Mouse (Mus musculus): ENCODE data around the gene Ift57. TPM values are rescaled to one million over a fixed set of nuclear protein-coding genes. Genes with fewer than 3 reads are reported as not detected.

Ift57 gene
- total RNA-seq, 1 experiment: 9.0 TPM

- H3K36me3 ChIP-seq (ENCODE audit: control insufficient read depth, insufficient read depth, low read length, poor library complexity, severe bottlenecking): no peaks in the 10 kb centered on the region; the same call in 1 of the 2 replicates
- no peak overlapping the region for H3K27ac ChIP-seq (ENCODE audit: insufficient read depth, low read depth, low read length, poor library complexity, severe bottlenecking)
- TF ChIP-seq HCFC1 (IDR thresholded peaks at IDR 0.05; ENCODE audit: borderline replicate concordance, insufficient read depth, low read length) (no peak), CHD2 (IDR thresholded peaks at IDR 0.05; ENCODE audit: low read depth, low read length) (no peak), ZC3H11A (IDR thresholded peaks at IDR 0.05; ENCODE audit: borderline replicate concordance, low read depth, low read length) (no peak), MAFK (IDR thresholded peaks at IDR 0.05; ENCODE audit: insufficient read depth, low read depth, low read length) (no peak), ZNF384 (IDR thresholded peaks at IDR 0.05; ENCODE audit: low read depth, low read length) (no peak)
- in situ Hi-C loops (cut with MboI; ENCODE audit: low sequenced_read_pairs in 2 of 2, unreplicated experiment in 2 of 2): no loop called here
- no peak overlapping the region for H3K4me3 ChIP-seq (ENCODE audit: insufficient read depth in 1 of 2, low read depth in 1 of 2, low read length in 2 of 2, poor library complexity in 1 of 2, severe bottlenecking in 1 of 2)
- H3K4me1 ChIP-seq (ENCODE audit: control insufficient read depth in 2 of 2, insufficient read depth in 2 of 2, low read length in 2 of 2, poor library complexity in 1 of 2): peaks cover 0 to 6% of the 10 kb centered on the region in 2 experiments; a peak in 3 of 4 replicates
- H3K9ac ChIP-seq (ENCODE audit: insufficient read depth, low read depth, low read length, poor library complexity, severe bottlenecking): no peak overlapping the region
- no peaks in the 10 kb centered on the region for H3K9me3 ChIP-seq (ENCODE audit: control insufficient read depth, insufficient read depth, low read depth, low read length)
- DNase-seq (ENCODE audit: low read depth, low spot score): no peak
These were observed 67.3 kb downstream of the Ift57 start for GRCm38 (mm10) chr16:49766326-49766725.

- H3K36me3 ChIP-seq (ENCODE audit: control insufficient read depth, insufficient read depth, low read length, poor library complexity, severe bottlenecking): no peaks in the 10 kb centered on the region; the same call in 1 of the 2 replicates
- peak; percentile 22 for DNase-seq (ENCODE audit: low read depth, low spot score)
- no peak overlapping the region for H3K9ac ChIP-seq (ENCODE audit: insufficient read depth, low read depth, low read length, poor library complexity, severe bottlenecking)
- H3K4me3 ChIP-seq (ENCODE audit: insufficient read depth in 1 of 2, low read depth in 1 of 2, low read length in 2 of 2, poor library complexity in 1 of 2, severe bottlenecking in 1 of 2): no peak overlapping the region
- H3K4me1 ChIP-seq (ENCODE audit: control insufficient read depth in 2 of 2, insufficient read depth in 2 of 2, low read length in 2 of 2, poor library complexity in 1 of 2): peaks cover 0 to 6% of the 10 kb centered on the region in 2 experiments; a peak in 3 of 4 replicates
- in situ Hi-C loops (cut with MboI; ENCODE audit: low sequenced_read_pairs in 2 of 2, unreplicated experiment in 2 of 2): no loop called here
- no peaks in the 10 kb centered on the region for H3K9me3 ChIP-seq (ENCODE audit: control insufficient read depth, insufficient read depth, low read depth, low read length)
- no peak overlapping the region for H3K27ac ChIP-seq (ENCODE audit: insufficient read depth, low read depth, low read length, poor library complexity, severe bottlenecking)
- TF ChIP-seq MAFK (IDR thresholded peaks at IDR 0.05; ENCODE audit: insufficient read depth, low read depth, low read length): no peak
- no peak for TF ChIP-seq ZNF384 (IDR thresholded peaks at IDR 0.05; ENCODE audit: low read depth, low read length)
- no peak for TF ChIP-seq CHD2 (IDR thresholded peaks at IDR 0.05; ENCODE audit: low read depth, low read length)
- no peak for TF ChIP-seq HCFC1 (IDR thresholded peaks at IDR 0.05; ENCODE audit: borderline replicate concordance, insufficient read depth, low read length)
- TF ChIP-seq ZC3H11A (IDR thresholded peaks at IDR 0.05; ENCODE audit: borderline replicate concordance, low read depth, low read length): no peak
These were observed 69.5 kb downstream of the Ift57 start for GRCm38 (mm10) chr16:49768491-49769031.

GRCm38 (mm10) chr16:49769831-49770261 is 70.8 kb downstream of the Ift57 start:
- no peak for DNase-seq (ENCODE audit: low read depth, low spot score)
- in situ Hi-C loops (cut with MboI; ENCODE audit: low sequenced_read_pairs in 2 of 2, unreplicated experiment in 2 of 2): no loop called here
- no peak overlapping the region for H3K4me3 ChIP-seq (ENCODE audit: insufficient read depth in 1 of 2, low read depth in 1 of 2, low read length in 2 of 2, poor library complexity in 1 of 2, severe bottlenecking in 1 of 2)
- no peaks in the 10 kb centered on the region for H3K9me3 ChIP-seq (ENCODE audit: control insufficient read depth, insufficient read depth, low read depth, low read length)
- H3K36me3 ChIP-seq (ENCODE audit: control insufficient read depth, insufficient read depth, low read length, poor library complexity, severe bottlenecking): no peaks in the 10 kb centered on the region; the same call in 1 of the 2 replicates
- peaks cover 0 to 6% of the 10 kb centered on the region in 2 experiments; a peak in 3 of 4 replicates for H3K4me1 ChIP-seq (ENCODE audit: control insufficient read depth in 2 of 2, insufficient read depth in 2 of 2, low read length in 2 of 2, poor library complexity in 1 of 2)
- no peak overlapping the region for H3K27ac ChIP-seq (ENCODE audit: insufficient read depth, low read depth, low read length, poor library complexity, severe bottlenecking)
- no peak overlapping the region for H3K9ac ChIP-seq (ENCODE audit: insufficient read depth, low read depth, low read length, poor library complexity, severe bottlenecking)
- TF ChIP-seq CHD2 (IDR thresholded peaks at IDR 0.05; ENCODE audit: low read depth, low read length) (no peak), ZC3H11A (IDR thresholded peaks at IDR 0.05; ENCODE audit: borderline replicate concordance, low read depth, low read length) (no peak), ZNF384 (IDR thresholded peaks at IDR 0.05; ENCODE audit: low read depth, low read length) (no peak), MAFK (IDR thresholded peaks at IDR 0.05; ENCODE audit: insufficient read depth, low read depth, low read length) (peak; percentile 26; the same call in 1 of the 2 replicates), HCFC1 (IDR thresholded peaks at IDR 0.05; ENCODE audit: borderline replicate concordance, insufficient read depth, low read length) (no peak)

- Histone ChIP-seq H3K4me3 (ENCODE audit: insufficient read depth in 1 of 2, low read depth in 1 of 2, low read length in 2 of 2, poor library complexity in 1 of 2, severe bottlenecking in 1 of 2) (no peak overlapping the region), H3K36me3 (ENCODE audit: control insufficient read depth, insufficient read depth, low read length, poor library complexity, severe bottlenecking) (no peaks in the 10 kb centered on the region; the same call in 1 of the 2 replicates), H3K9ac (ENCODE audit: insufficient read depth, low read depth, low read length, poor library complexity, severe bottlenecking) (no peak overlapping the region), H3K4me1 (ENCODE audit: control insufficient read depth in 2 of 2, insufficient read depth in 2 of 2, low read length in 2 of 2, poor library complexity in 1 of 2) (peaks cover 0 to 6% of the 10 kb centered on the region in 2 experiments; a peak in 3 of 4 replicates), H3K9me3 (ENCODE audit: control insufficient read depth, insufficient read depth, low read depth, low read length) (no peaks in the 10 kb centered on the region), H3K27ac (ENCODE audit: insufficient read depth, low read depth, low read length, poor library complexity, severe bottlenecking) (no peak overlapping the region)
- in situ Hi-C loops (cut with MboI; ENCODE audit: low sequenced_read_pairs in 2 of 2, unreplicated experiment in 2 of 2): no loop called here
- TF ChIP-seq MAFK (IDR thresholded peaks at IDR 0.05; ENCODE audit: insufficient read depth, low read depth, low read length) (no peak), ZNF384 (IDR thresholded peaks at IDR 0.05; ENCODE audit: low read depth, low read length) (no peak), CHD2 (IDR thresholded peaks at IDR 0.05; ENCODE audit: low read depth, low read length) (no peak), HCFC1 (IDR thresholded peaks at IDR 0.05; ENCODE audit: borderline replicate concordance, insufficient read depth, low read length) (no peak), ZC3H11A (IDR thresholded peaks at IDR 0.05; ENCODE audit: borderline replicate concordance, low read depth, low read length) (no peak)
- no peak for DNase-seq (ENCODE audit: low read depth, low spot score)
These were observed 71.5 kb downstream of the Ift57 start for GRCm38 (mm10) chr16:49770320-49771189.
